Mouse (Mus musculus) cerebellum, adult 8-10 months (tissue): ENCODE measurements around the gene Gm21680.
"Not testable (repeated sequence)": the region's sequence is repeated elsewhere in the genome, so short reads cannot be mapped to it uniquely, and the experiment has no call there.

Experiments used
- DNase-seq: peaks from one replicate; pipeline ENCODE4 v3.0.0; 2022

The Gm21680 gene

DNA sequence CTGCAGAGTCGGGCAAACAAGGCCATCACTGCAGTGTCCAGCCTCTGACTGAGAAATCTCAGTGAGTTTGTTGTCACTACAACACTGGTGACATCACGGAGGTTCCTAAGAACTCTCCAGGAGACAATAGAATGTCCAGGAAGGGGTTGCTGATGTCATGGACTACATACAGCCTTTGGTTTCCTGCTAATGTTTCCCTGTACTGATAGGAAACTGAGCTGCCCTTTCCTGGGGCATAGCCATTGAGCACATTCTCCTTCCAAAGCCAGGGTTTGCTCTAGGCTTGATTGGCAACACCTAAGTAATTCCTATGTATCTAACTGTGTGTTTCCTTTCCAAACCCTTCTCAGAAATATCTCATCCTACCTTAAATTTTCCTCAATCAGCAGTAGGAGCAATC is at the start of gene Gm21680:
Gene Gm21680, minus strand, starts transcription at position 101 of the 400 bp plus-strand sequence.
- DNase-seq, result not testable (repeated sequence)

DNA sequence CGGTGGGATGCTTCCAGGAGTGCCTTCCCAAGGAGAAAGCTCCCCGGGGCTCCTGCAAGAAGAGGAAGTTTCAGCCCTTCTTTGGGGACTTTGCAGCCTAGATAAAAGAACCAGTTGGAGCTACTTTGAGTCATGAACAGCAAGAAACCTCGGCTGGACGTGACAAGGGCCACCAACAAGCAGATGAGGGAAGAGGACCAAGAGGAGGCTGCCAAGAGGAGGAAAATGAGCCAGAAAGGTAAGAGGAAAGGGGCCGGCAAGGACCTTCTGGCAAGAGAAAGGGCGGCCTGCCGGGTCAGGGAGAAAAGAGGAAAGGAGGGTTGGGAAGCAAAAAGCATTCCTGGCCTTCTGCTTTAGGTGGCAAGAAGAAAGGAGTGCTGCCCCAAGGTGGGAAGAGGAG is 35.2 kb upstream of the Gm21680 start:
- not testable (repeated sequence) for DNase-seq

DNA sequence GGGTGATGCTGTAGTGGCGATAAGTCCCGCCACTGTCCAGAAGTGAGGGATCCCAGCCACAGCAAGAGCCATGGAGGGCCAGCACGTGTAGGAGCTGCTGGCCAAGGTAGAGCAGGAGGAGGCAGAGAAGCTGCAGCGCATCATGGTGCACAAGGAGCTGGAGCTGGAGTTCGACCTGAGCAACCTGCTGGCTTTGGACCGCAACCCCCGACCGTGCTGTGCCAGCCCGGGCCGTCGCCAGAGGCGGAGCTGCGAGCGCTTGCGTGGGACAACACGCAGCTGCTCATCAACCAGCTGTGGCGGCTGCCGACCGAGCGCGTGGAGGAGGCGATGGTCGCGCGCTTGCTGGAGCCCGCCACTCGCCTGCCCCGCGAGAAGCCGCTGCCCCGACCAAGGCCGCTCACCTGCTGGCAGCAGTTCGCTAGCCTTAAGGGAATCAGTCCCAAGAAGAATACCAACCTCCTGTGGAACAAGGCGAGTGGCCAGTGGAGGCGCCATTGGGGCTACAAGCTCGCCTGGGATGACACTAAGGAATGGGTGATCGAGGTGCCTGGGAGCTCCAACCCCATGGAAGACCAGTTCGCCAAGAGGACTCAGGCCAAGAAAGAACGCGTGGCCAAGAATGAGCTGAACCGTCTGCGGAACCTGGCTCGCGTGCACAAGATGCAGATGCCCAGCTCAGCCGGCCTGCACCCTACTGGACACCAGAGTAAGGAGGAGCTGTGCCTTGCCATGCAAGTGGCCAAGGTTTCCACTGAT is 34.7 kb upstream of the Gm21680 start:
- DNase-seq, result peak; percentile 17

DNA sequence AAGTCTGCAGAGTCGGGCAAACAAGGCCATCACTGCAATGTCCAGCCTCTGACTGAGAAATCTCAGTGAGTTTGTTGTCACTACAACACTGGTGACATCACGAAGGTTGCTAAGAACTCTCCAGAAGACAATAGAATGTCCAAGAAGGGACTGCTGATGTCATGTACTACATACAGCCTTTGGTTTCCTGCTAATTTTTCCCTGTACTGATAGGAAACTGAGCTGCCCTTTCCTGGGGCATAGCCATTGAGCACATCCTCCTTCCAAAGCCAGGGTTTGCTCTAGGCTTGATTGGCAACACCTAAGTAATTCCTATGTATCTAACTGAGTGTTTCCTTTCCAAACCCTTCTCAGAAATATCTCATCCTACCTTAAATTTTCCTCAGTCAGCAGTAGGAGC is 32.2 kb upstream of the Gm21680 start, which contains the start of gene Gm1979:
Gene Gm1979, minus strand, starts transcription at position 101 of the 400 bp plus-strand sequence.
- DNase-seq, result not testable (repeated sequence)

DNA sequence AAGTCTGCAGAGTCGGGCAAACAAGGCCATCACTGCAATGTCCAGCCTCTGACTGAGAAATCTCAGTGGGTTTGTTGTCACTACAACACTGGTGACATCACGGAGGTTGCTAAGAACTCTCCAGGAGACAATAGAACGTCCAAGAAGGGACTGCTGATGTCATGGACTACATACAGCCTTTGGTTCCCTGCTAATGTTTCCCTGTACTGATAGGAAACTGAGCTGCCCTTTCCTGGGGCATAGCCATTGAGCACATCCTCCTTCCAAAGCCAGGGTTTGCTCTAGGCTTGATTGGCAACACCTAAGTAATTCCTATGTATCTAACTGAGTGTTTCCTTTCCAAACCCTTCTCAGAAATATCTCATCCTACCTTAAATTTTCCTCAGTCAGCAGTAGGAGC is 16.1 kb upstream of the Gm21680 start, which contains the start of gene Gm21698:
Gene Gm21698, minus strand, starts transcription at position 101 of the 400 bp plus-strand sequence.
- not testable (repeated sequence) for DNase-seq

DNA sequence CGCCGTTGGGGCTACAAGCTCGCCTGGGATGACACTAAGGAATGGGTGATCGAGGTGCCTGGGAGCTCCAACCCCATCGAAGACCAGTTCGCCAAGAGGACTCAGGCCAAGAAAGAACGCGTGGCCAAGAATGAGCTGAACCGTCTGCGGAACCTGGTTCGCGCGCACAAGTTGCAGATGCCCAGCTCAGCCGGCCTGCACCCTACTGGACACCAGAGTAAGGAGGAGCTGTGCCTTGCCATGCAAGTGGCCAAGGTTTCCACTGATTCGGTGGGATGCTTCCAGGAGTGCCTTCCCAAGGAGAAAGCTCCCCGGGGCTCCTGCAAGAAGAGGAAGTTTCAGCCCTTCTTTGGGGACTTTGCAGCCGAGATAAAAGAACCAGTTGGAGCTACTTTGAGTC is 15.4 kb downstream of the Gm21680 start:
- DNase-seq, result not testable (repeated sequence)

DNA sequence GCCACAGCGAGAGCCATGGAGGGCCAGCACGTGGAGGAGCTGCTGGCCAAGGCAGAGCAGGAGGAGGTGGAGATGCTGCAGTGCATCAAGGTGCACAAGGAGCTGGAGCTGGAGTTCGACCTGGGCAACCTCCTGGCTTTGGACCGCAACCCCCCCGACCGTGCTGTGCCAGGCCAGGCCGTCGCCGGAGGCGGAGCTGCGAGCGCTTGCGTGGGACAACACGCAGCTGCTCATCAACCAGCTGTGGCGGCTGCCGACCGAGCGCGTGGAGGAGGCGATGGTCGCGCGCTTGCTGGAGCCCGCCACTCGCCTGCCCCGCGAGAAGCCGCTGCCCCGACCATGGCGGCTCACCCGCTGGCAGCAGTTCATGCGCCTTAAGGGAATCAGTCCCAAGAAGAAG is 15.9 kb downstream of the Gm21680 start:
- not testable (repeated sequence) for DNase-seq

DNA sequence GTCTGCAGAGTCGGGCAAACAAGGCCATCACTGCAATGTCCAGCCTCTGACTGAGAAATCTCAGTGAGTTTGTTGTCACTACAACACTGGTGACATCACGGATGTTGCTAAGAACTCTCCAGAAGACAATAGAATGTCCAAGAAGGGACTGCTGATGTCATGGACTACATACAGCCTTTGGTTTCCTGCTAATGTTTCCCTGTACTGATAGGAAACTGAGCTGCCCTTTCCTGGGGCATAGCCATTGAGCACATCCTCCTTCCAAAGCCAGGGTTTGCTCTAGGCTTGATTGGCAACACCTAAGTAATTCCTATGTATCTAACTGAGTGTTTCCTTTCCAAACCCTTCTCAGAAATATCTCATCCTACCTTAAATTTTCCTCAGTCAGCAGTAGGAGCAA is 18.1 kb downstream of the Gm21680 start, which contains the start of gene Gm21671:
Gene Gm21671, minus strand, starts transcription at position 101 of the 400 bp plus-strand sequence.
- not testable (repeated sequence) for DNase-seq

DNA sequence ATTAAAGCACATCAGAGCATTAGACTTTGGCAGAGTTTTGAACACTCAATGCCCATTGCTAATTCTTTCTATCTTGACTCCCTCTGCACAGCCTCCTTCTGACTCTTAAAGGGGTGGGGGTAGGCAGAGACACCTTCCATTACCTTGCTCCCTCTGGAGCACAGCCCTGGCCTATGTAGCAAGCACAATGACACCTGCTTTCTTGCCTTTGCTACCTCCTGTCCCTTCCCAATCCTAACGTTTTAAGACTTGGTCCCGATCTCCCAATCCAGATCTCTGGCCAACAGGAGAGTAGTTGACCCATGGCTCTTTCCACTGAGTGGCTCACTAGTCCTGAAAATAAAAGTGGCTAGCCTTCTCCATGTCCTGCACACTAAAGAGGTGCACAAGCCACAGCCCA is 27.1 kb downstream of the Gm21680 start:
- DNase-seq, result not testable (repeated sequence)

DNA sequence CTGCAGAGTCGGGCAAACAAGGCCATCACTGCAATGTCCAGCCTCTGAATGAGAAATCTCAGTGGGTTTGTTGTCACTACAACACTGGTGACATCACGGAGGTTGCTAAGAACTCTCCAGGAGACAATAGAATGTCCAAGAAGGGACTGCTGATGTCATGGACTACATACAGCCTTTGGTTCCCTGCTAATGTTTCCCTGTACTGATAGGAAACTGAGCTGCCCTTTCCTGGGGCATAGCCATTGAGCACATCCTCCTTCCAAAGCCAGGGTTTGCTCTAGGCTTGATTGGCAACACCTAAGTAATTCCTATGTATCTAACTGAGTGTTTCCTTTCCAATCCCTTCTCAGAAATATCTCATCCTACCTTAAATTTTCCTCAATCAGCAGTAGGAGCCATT is 30.2 kb downstream of the Gm21680 start, which contains the start of gene Gm21663:
Gene Gm21663, minus strand, starts transcription at position 101 of the 400 bp plus-strand sequence.
- DNase-seq, result not testable (repeated sequence)
